Mouse (Mus musculus) cortical plate, adult 2 months (tissue): ENCODE results near the gene Cuta.

Source experiments
- CTCF ChIP-seq: fragments of 200-500 bp; IDR thresholded peaks from 2 replicates; pipeline ENCODE4 v1.5.1; 2011; ENCODE audit warnings: mild to moderate bottlenecking, control low read depth, low read length; ENCODE audit not compliant: insufficient read depth; ENCODE audit errors: extremely low read depth
- POLR2A ChIP-seq: fragments of 200-500 bp; IDR thresholded peaks from 2 replicates; pipeline ENCODE4 v1.6.1; 2011; ENCODE audit warnings: mild to moderate bottlenecking, low read length, control low read depth; ENCODE audit not compliant: insufficient read depth; ENCODE audit errors: extremely low read depth

- TF ChIP-seq CTCF: no peak
- TF ChIP-seq POLR2A: no peak
Observed at GRCm38 (mm10) chr17:26950560-26951288, 11.4 kb upstream of the Cuta start.
